Mouse (Mus musculus) lung, adult 2 months (tissue): ENCODE data around the gene Prx. TPM values are rescaled to one million over a fixed set of nuclear protein-coding genes. Genes with fewer than 3 reads are reported as not detected.

Experiments
- DNase-seq: peaks from one replicate; pipeline ENCODE4 v3.0.0; 2022
- H3K4me1 ChIP-seq: fragments of 200-500 bp; 2 replicates; pipeline ENCODE4 v1.6.1; 2011; ENCODE audit warnings: low read length; ENCODE audit not compliant: control insufficient read depth, insufficient read depth
- H3K4me3 ChIP-seq: fragments of 200-500 bp; replicated peaks from 2 replicates; pipeline ENCODE3; 2011; ENCODE audit warnings: low read depth, mild to moderate bottlenecking, control low read depth, low read length; ENCODE audit errors: extremely low read depth
- CTCF ChIP-seq: fragments of 200-500 bp; IDR thresholded peaks from 2 replicates; pipeline ENCODE4 v1.5.1; 2011; ENCODE audit warnings: mild to moderate bottlenecking, low read length, control low read depth; ENCODE audit not compliant: insufficient read depth
- POLR2A ChIP-seq: fragments of 200-500 bp; IDR thresholded peaks from 2 replicates; pipeline ENCODE4 v1.6.1; 2011; ENCODE audit warnings: low read depth, mild to moderate bottlenecking, control low read depth, low read length, borderline replicate concordance; ENCODE audit errors: extremely low read depth
- WGBS: fragments of 180-500 bp; shearing (Covaris S2); methylation state at CpG from one replicate; pipeline ENCODE4 v1.1.7; 2018; 5-methylcytosine and 5-hydroxymethylcytosine counted together
- polyA plus RNA-seq: library from polyadenylated mRNA; depleted of rRNA; stranded (reverse); fragments of >200 nt; gene quantifications from 2 replicates; pipeline ENCODE4 v1.2.3, GENCODE M21; 2012

Prx gene
- polyA plus RNA-seq, 1 experiment = 67.4 TPM

DNA sequence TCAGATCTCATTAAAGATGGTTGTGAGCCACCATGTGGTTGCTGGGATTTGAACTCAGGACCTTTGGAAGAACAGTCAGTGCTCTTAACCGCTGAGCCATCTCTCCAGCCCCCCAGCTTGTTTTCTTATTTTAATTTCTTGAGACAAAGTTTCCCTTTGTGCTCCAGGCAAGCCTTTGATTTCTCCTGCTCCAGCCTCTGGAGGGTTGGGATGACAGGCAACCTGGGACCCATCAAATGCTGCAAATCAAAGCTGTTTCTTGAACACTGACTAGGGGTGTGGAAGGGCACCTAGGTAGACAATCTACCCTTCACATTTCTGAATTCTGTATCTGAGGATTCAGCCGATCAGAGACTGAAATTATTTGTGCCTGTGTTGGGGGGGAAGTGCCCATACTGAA, 11.7 kb downstream of the Prx start:
- H3K4me3 ChIP-seq = no peak overlapping the region
- 97% methylated on average over 2 of the region's 2 CpGs for WGBS
- TF ChIP-seq POLR2A (no peak), CTCF (no peak)
- no peaks in the 10 kb centered on the region for H3K4me1 ChIP-seq
- no peak for DNase-seq

GRCm38 (mm10) chr7:27514961-27515360, 15.8 kb downstream of the Prx start:
- Histone ChIP-seq H3K4me1 (no peaks in the 10 kb centered on the region), H3K4me3 (no peak overlapping the region)
- TF ChIP-seq CTCF = no peak
- TF ChIP-seq POLR2A = no peak
- DNase-seq = no peak
- 67% methylated on average over 9 of the region's 9 CpGs for WGBS

GRCm38 (mm10) chr7:27518314-27518713, 19.2 kb downstream of the Prx start:
- WGBS = 92% methylated on average over 9 of the region's 9 CpGs
- TF ChIP-seq POLR2A (no peak), CTCF (no peak)
- 0 out of 2 replicates have a peak, but pooled peaks cover 3% of the 10 kb centered on the region for H3K4me1 ChIP-seq
- DNase-seq = no peak
- no peak overlapping the region for H3K4me3 ChIP-seq

GRCm38 (mm10) chr7:27520104-27520503, 21.0 kb downstream of the Prx start:
- H3K4me3 ChIP-seq = no peak overlapping the region
- H3K4me1 ChIP-seq = 0 out of 2 replicates have a peak, but pooled peaks cover 3% of the 10 kb centered on the region
- DNase-seq = no peak
- no peak for TF ChIP-seq POLR2A
- TF ChIP-seq CTCF = no peak

- TF ChIP-seq POLR2A (no peak), CTCF (no peak)
- Histone ChIP-seq H3K4me1 (0 out of 2 replicates have a peak, but pooled peaks cover 3% of the 10 kb centered on the region), H3K4me3 (no peak overlapping the region)
- DNase-seq = no peak
- WGBS = 17% methylated on average over 1 of the region's 1 CpGs
Measured at GRCm38 (mm10) chr7:27520599-27520998, 21.5 kb downstream of the Prx start.

GRCm38 (mm10) chr7:27522967-27523366, 23.8 kb downstream of the Prx start, which contains the start of gene Hipk4:
TSS of gene Hipk4 (plus strand) at chr7:27523267.
- Histone ChIP-seq H3K4me1 (0 out of 2 replicates have a peak, but pooled peaks cover 3% of the 10 kb centered on the region), H3K4me3 (no peak within 1 kb of the TSS)
- TF ChIP-seq POLR2A (no peak), CTCF (no peak)
- DNase-seq = no peak
- WGBS = 61% methylated on average over 5 of the region's 5 CpGs

DNA sequence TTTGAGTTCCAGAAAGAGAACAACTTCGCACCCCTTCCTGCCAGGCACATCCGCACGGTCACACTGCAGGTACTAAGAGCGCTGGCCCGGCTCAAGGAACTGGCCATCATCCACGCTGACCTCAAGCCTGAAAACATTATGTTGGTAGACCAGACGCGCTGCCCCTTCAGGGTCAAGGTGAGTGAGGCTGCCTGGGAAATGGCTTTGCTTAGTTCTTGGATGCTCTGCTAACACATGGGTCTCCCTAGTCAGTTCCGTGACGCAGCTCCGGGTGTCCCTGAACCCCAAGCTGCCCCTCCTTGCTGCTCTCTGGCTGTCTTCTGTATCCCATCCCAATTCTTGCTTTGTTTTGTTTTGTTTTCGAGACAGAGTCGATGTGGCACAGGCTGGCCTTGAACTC, 24.7 kb downstream of the Prx start:
- Histone ChIP-seq H3K4me1 (0 out of 2 replicates have a peak, but pooled peaks cover 3% of the 10 kb centered on the region), H3K4me3 (no peak overlapping the region)
- 93% methylated on average over 13 of the region's 13 CpGs for WGBS
- no peak for DNase-seq
- TF ChIP-seq POLR2A (no peak), CTCF (no peak)

DNA sequence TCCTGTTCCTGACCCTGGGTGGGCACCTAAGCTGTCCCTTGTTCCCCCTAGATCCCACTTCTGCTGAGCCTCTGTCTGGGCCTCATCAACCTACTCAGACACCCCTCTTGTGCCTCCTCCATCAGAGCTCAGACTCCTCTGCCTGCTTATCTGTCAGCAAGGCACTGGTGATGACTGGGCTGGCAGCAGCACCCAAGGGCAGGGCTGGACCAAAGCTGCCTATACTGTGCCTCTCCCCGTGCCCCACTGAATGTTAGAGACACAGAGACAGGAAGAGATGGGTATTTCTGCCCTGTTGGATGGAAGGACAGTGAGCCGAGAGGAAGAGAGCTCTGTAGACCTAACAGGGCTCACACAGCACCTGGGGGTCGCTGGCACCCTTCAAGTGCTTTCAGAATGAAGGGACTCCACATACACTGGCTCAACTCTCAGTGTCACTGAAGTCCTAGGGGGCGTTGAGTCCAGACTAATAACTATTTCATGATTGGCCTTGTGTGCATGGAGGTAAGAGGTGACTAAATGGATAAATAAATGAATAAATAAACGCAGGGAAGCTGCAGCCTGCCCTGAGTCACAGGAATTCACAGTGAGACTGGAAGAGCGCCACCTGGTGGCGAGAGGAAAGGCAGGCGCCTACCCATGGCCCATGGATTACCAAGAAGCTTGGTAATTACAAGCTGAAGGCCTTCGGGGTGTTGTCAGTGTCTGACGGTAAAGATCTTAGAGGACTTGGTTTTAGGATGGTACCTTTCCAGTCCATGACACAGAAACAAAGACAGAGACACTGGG, 27.1 kb downstream of the Prx start:
- peak; percentile 77 for DNase-seq
- no peaks in the 10 kb centered on the region for H3K4me1 ChIP-seq
- TF ChIP-seq CTCF (peak; percentile 94), POLR2A (no peak)
- 15% methylated on average over 10 of the region's 10 CpGs for WGBS
- no peak overlapping the region for H3K4me3 ChIP-seq

DNA sequence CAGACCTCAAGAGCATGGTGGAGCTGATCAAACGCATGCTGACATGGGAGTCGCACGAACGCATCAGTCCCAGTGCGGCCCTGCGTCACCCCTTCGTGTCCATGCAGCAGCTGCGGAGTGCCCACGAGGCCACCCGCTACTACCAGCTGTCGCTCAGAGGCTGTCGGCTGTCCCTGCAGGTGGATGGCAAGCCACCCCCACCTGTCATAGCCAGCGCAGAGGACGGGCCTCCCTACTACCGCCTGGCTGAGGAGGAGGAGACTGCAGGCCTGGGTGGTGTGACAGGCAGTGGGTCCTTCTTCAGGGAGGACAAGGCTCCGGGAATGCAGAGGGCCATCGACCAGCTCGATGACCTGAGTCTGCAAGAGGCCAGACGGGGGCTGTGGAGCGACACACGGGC, 29.9 kb downstream of the Prx start:
- 83% methylated on average over 21 of the region's 21 CpGs for WGBS
- Histone ChIP-seq H3K4me1 (no peaks in the 10 kb centered on the region), H3K4me3 (no peak overlapping the region)
- no peak for DNase-seq
- TF ChIP-seq POLR2A = no peak
- TF ChIP-seq CTCF = no peak

DNA sequence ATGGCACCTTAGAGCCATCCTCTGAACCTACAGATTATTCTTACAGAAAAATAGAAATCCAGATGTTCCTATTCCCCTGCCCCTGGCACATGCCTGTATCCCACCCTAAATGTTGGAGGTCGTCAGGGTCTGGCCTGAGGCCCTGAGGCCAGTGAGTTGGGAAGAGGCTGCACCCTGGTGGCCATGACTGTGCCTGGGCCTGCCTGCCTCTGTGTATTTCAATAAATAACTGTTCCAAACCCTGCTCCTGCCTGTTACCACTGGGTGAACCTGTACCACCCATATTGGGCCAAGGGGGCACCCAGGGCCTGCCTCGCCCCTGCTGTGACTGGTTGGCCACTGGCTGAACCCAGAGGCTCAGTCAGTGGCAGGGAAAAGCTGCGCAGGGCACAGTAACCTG, 31.8 kb downstream of the Prx start:
- TF ChIP-seq CTCF (no peak), POLR2A (no peak)
- WGBS = 91% methylated on average over 3 of the region's 3 CpGs
- DNase-seq = no peak
- no peaks in the 10 kb centered on the region for H3K4me1 ChIP-seq
- H3K4me3 ChIP-seq = no peak overlapping the region
